Mouse (Mus musculus) olfactory bulb, adult 2 months (tissue): ENCODE measurements at regions not wholly inside any gene's neighbourhood (a gene's known extent, or its start where the extent isn't known, plus 50 kb on each side); places are given as distances from the start of the nearest gene placed in this dataset.

ENCODE experiments used
- CTCF ChIP-seq: fragments of 200-500 bp; IDR thresholded peaks from 2 replicates; pipeline ENCODE4 v1.5.1; 2012; ENCODE audit warnings: low read depth, mild to moderate bottlenecking, low read length, moderate library complexity; ENCODE audit not compliant: insufficient read depth
- POLR2A ChIP-seq: fragments of 200-500 bp; IDR thresholded peaks from 2 replicates; pipeline ENCODE4 v1.6.1; 2012; ENCODE audit warnings: mild to moderate bottlenecking, low read depth, low read length, moderate library complexity; ENCODE audit not compliant: insufficient read depth

GRCm38 (mm10) chr1:16798292-16798691 is 705.2 kb upstream of the 4930444P10Rik start:
- no peak for TF ChIP-seq POLR2A
- peak; percentile 64; the same call in 1 of the 2 replicates for TF ChIP-seq CTCF
